28 mouse cellular contexts compared by ENCODE assay signal in the genomic region with DNA sequence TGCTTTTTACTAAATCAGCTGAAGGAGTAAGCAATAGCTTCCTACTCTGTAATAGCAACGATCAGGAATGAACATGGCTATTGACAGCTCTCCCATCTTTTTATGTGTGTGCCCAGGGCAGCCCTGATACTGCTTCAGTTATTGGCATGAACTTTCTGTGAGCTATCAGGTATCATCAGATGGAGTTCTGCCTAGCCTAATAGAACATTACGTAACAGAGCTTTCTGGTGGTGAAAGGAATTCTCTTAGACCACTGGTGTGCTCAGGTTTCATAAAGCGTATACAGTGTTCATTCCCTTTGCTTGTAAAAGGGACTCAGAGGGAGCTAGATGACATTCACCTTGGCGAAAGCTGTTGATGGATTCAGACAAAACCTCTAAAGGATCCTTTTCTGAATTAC.
"Had no signal": no experiment of that assay in that cellular context is flagged by ENCODE, and none has a peak within 500 bp of the region (broad histone marks: within the 10 kb centered on the region; RNA-seq: fewer than 3 reads in every experiment).

No protein-coding gene starts in this region.

- H3K9me3 ChIP-seq: embryonic facial prominence, embryonic 12.5 days; embryonic facial prominence, embryonic 13.5 days; embryonic facial prominence, embryonic 15.5 days; forebrain, embryonic 10.5 days; forebrain, embryonic 12.5 days; forebrain, embryonic 13.5 days; forebrain, embryonic 15.5 days had no signal

- H3K4me1 ChIP-seq: embryonic facial prominence, embryonic 15.5 days; forebrain, embryonic 12.5 days had no signal

- H3K9ac ChIP-seq: embryonic facial prominence, embryonic 12.5 days; embryonic facial prominence, embryonic 13.5 days; embryonic facial prominence, embryonic 15.5 days; forebrain, embryonic 12.5 days; forebrain, embryonic 13.5 days; forebrain, embryonic 15.5 days; forebrain, postnatal 0 days had no signal

- H3K36me3 ChIP-seq: embryonic facial prominence, embryonic 12.5 days; embryonic facial prominence, embryonic 13.5 days; embryonic facial prominence, embryonic 15.5 days; forebrain, embryonic 10.5 days; forebrain, embryonic 12.5 days; forebrain, embryonic 15.5 days had no signal

- DNase-seq: cerebellum, adult 18-20 months; cerebellum, adult 2 months; cerebellum, adult 8-10 months; cerebellum, adult 9-10 months; cerebellum, adult 9-11 months; cerebellum, postnatal 10 days; cerebellum, postnatal 14 days; cerebellum, postnatal 25 days; cerebellum, postnatal 36 days; embryo, embryonic 11 days; forebrain, postnatal 0 days; gastrocnemius, adult 2 months; gastrocnemius, postnatal 10 days; gastrocnemius, postnatal 14 days; gastrocnemius, postnatal 25 days; gastrocnemius, postnatal 36 days; heart, adult 18-20 months; heart, adult 2 months had no signal

- H3K4me2 ChIP-seq: embryonic facial prominence, embryonic 12.5 days; embryonic facial prominence, embryonic 13.5 days; embryonic facial prominence, embryonic 15.5 days; forebrain, embryonic 12.5 days; forebrain, embryonic 13.5 days; forebrain, embryonic 15.5 days had no signal

- H3K27me3 ChIP-seq: embryonic facial prominence, embryonic 12.5 days; embryonic facial prominence, embryonic 13.5 days; embryonic facial prominence, embryonic 15.5 days; forebrain, embryonic 13.5 days; forebrain, embryonic 15.5 days had no signal

- H3K4me3 ChIP-seq: embryonic facial prominence, embryonic 12.5 days; embryonic facial prominence, embryonic 13.5 days; embryonic facial prominence, embryonic 15.5 days; erythroblast, embryonic 14.5 days; forebrain, embryonic 10.5 days; forebrain, embryonic 12.5 days; forebrain, embryonic 13.5 days; forebrain, embryonic 15.5 days; gastrocnemius, adult 2 months; heart, adult 2 months had no signal

- ATAC-seq: forebrain, embryonic 13.5 days; forebrain, embryonic 14.5 days; forebrain, embryonic 15.5 days; forebrain, embryonic 16.5 days; forebrain, postnatal 0 days had no signal

- H3K27ac ChIP-seq: embryonic facial prominence, embryonic 12.5 days; embryonic facial prominence, embryonic 13.5 days; embryonic facial prominence, embryonic 15.5 days; forebrain, embryonic 10.5 days; forebrain, embryonic 12.5 days; forebrain, embryonic 13.5 days; forebrain, embryonic 15.5 days; gastrocnemius, adult 2 months; heart, adult 2 months had no signal
